Mouse (Mus musculus) G1E-ER4 (cell line): Measurements from ENCODE around the gene Nfe2l1. TPM values are rescaled to one million over a fixed set of nuclear protein-coding genes. Genes with fewer than 3 reads are reported as not detected.

Experiments
- GATA1 ChIP-seq: IDR thresholded peaks from one replicate; pipeline ENCODE4 v1.8.0; 2012; ENCODE audit warnings: low read length, inconsistent platforms
- polyA plus RNA-seq: library from polyadenylated mRNA; stranded (reverse); fragments of >175 nt; gene quantifications from 2 replicates; pipeline ENCODE4 v1.2.3, GENCODE M21; 2012

Nfe2l1 gene
- polyA plus RNA-seq, 1 experiment, result 30.2 TPM

DNA sequence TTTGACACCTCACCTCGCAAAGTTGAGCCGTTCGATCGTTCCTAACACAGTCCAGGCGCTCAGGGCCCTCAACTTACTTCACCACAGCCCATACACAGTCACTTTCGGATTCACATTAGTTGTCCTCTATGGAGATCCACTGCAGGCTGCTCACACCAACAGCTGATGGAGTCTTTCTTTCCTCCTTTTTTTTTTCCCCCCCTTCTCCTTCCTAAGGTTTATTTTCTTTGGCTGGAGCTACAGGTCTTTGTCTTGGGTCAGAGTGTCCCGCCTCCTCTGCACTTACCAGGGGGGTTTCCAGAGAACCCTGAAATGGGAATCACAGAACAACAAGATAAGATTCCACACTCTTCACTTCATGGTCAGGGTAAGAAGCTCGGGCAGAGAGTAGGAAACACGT, 1.9 kb downstream of the Nfe2l1 start:
- TF ChIP-seq GATA1, result no peak

DNA sequence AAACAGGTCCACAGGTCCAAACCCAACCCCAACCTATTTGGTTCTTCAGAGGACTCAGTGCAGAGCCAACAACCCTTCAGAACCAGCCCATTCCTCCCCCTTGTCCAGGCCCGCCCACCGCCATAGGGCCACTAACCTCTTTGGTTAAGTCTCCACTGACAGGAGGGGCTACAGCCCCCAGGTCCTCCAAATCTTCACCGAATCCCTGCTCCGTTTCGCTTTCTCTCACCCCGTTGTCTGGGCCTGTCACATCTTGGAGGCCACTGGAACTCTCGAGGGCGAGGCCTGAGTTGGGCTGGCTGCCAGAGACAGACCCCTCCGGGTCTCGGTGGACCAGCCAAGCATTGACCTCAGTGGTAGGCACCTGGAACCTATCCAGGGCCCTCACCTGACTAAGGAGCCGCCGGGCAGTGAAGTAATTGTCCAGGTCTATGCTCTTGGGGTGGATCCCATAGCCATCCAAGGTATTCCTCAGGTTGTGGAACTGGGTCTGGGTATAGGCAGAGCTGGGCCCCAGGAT, 2.6 kb downstream of the Nfe2l1 start:
- no peak for TF ChIP-seq GATA1

DNA sequence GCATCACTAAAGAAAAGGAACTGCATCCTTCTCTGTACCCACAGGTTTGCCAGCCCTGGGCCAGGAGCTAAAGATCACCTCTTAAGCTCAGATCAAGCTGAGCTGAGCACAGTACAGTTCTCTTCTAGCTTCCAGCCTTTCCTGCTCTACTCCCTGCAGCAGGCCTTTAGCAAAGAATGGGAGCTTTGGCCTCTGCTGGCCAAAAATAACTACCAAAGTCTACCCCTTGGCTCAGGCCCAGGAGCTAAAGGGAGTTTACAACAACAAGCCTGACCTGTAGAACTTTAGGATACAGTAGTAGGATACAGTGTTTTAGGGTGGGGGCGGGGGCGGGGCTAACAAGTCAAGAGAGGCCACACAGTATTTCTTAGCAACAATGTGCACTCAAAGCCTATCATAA, 3.3 kb downstream of the Nfe2l1 start:
- TF ChIP-seq GATA1, result no peak

DNA sequence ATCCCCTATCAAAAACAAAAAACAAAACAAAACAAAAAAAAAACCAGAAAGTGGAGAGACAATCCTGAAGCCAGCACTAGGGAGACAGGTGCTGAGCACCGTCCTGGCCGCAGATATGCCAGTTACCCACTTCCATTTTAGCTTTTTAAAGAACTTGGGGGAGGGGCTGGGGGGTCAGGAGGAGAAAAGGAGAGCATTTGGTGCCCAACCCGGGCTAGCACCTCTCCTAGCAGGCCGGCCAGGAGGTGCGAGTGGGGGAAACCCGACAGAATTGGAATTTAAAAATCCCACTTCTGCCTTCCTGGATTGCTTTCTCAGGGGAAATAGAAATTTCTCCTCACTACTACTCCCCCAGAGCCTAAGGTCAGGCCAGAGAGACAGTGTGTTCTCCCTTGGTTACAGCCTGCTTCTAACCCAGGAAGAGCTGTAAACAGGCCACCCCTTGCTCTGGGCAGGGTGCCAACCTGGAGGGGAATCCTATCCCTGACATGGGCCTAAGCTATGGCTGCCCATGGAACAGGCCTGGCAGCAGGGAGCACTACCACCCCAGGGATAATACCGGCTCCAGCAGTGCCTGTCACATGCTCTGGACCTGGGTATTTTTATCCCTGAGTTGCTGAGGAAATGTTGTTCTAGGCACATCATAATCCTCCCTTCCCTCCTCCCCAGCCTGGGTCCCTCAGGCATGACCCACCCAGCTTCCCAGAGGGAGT, 4.8 kb downstream of the Nfe2l1 start:
- no peak for TF ChIP-seq GATA1

DNA sequence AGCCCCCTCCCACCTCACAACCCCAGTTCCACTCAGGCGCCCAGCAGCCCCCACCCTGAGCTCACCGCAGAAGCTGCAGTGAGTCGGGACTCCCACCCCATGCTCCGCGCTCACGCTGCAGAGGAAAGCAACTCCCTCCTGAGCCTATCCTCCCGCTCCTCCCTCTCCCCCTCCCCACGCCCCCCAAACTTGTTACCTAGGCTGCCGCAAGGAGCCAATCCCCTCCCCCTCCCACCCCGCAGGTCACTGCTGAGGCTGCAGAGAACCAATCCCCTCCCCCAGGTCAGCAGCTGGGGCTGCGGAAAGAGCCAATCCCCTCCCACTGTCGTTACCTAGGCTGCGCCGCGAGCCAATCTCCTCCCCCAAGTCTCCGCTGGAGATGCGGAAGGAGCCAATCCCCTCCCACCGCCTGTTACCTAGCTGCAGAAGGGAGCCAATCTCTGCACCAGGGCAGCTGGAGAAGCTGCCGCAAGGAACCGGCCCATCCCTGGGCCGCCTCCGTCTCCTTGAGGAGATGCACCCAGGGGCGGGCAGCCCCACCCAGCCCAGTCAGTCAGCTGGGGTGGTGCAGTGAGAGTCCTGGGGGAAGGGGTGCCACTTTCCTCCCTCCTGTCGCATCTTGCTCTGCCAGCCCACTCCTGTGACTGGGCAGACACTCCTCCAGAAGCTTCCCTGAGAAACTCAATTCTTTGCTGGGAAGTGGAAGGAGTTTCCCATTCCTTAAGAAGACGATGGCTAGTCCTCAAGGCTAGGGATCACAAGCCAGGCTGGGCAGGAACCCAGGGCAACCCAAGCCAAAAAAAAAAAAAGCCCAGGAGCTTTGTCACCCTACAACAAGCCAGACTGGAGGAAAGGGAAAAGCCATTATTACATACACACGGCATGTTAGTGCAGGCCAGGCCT, 5.6 kb downstream of the Nfe2l1 start:
- TF ChIP-seq GATA1, result no peak

DNA sequence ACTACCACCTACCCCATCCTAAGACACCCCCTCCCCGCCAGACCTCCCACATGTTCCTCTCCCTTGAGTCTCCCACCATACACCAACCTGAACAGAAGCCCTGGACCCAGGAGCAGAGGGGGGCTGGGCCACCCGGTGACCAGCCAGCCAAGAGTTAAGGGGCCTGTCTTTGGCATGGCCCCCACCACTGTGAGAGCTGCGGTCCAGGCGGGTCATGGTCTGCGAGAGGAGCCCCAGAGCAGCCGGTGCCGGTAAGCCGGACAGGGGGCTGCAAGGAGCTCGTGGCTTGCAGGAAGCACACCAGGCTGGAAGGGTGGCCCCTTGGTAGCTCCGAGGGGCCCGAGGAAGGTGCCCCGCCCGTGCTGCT, 6.3 kb downstream of the Nfe2l1 start:
- TF ChIP-seq GATA1, result no peak

DNA sequence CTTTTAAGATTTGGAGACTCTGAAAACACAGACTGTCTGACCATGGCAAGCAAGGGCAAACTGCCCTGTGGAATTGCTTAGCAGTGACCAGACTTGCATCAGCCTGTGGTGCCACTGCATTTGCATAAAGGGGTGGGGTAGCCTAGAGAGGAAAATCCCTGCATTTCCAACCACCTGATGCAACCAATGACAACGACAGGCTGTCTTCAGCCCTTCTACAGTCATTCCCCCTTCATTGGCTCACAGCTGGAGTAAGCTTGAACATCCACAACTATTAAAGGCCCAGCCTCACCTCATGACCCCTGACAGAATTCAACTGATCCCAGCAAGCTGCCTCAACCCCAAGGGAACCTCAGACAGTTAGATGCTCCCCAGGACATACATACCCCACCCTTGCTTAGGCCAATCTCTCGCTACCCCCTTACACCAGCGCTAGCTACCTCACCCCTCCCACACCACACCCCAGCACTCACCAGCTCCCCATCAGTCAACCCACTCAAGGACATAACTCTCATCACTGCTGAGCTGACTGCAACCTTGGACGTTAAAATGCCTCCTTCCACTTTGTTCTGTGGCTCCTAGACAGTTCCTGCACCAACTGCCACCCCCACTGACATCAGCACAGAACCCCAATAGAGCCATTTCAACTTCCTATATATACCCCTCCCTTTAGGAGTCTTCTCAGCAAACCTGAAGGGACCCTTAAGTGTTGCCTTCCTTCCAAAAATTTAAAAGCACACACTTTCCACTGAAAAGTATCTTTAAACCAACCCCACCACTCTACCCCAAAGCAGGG, 6.9 kb downstream of the Nfe2l1 start:
- TF ChIP-seq GATA1, result no peak

DNA sequence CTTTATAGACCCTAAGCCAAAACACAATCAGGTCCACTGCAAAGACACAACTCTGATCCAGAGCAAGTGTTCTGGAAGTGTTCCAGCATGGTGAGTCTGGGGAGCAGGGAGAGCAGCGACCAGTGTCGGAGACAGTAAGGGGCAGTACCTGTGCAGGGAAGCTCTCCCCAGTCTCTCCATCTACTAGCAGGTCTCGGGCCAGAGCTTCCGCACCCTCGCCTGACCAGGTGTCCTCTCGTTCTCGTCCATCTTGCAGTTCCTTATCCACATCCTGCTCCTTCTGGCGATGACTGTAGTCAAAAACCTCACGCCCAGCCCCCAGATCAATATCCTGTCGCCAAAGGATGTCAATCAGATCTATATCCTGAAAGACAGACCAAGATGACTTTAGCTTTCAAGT, 7.8 kb downstream of the Nfe2l1 start:
- TF ChIP-seq GATA1, result no peak

DNA sequence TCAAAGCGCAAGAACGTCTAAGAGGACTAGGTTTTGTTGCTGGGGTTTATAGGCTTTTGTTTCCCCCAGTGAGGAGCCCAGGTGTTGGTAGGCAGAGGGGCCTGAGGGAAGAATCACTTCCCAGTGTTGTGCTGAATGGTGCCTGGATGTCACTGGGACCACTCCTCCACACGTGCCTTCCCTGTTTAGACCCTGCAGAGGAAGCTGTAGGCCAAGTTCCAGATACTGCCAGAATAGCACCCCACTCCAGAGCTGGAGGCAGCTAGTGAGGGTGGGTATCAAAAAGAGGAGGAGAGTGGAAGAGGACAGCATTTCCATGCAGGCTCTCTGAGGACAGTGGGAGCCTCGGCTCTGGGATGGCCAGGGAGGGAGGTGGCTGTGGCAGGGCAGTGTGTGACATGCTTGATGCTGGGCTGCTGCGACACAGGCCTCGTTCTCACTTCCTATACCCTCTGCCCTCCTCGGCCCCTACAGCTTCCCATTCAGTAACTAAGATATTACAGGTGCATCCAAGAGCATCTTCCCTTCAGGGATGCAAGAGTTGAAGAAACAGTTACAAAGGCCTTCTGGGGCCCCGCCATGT, 11.5 kb downstream of the Nfe2l1 start:
- no peak for TF ChIP-seq GATA1

DNA sequence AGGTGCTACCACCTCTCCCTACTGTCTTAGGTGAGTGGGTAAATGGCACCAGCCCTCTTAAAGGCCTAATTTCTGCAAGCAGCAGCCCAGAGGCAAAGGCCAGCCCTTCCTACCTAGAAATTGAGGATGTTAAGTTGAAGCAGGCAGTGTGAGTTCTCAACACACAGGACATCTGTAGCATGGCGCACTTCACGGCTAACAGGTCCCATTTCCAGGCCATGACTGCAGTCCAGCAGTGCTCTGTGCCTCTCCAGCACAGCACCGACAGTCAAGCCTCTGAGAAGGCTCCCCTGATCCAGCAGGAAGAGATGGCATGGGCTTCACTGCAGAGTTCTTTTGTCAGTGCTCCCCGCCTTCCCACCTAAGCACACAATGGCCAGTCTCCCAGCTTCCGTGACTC, 12.8 kb downstream of the Nfe2l1 start:
- TF ChIP-seq GATA1, result no peak

DNA sequence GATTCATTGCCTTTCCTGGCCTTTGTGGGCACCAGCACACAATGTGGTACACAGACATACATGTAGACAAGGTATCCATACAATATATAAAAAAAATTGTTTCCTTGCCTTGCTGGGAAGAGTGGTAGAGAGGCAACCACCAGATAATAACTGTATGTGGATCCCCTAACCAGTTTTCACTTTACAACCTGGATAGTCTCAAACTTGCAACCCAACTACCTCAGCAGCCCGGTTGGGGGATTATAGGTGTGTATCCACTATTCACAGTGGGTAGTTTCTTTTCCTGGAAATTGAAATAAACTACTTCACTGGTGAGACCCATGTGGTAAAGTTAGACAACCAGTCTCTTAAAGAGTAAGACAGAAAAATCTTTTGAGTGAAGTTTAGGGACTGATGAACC, 13.3 kb downstream of the Nfe2l1 start:
- no peak for TF ChIP-seq GATA1

DNA sequence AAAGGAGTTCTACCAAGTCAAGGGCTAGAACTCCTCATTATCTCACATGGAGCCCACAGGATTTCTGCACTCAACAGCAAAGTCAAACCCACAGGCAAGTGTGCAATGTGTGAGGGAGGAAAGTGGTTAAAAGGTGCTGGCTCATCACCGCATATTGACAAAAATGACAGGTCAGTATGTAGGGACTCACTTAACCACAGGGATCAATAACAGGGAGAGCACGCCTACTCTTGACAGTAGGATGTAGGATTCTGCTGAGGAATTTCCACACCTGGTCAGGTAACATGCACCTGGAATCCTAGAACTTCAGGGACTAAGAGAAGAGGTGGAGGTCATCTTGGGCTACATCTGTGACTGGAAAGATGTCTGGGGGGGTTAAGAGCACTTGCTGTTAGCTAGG, 13.9 kb downstream of the Nfe2l1 start:
- TF ChIP-seq GATA1, result no peak

DNA sequence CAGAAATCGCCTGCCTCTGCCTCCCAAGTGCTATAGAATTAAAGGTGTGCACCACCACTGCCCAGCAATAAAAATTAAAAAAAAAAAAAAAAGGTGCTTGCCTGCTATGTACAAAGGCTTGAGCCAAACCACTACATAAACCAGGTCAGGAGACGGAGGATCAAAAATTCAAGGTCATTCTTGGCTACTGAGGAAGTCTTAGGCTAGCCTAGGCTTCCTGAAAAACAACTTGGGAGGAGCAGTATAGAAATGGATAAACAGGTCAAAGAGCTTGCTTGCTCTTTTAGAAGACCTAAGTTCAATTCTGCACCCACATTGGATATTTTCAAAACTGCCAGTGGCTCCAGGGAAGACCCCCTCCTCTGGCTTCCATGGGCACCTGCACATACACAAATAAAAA, 15.3 kb downstream of the Nfe2l1 start:
- no peak for TF ChIP-seq GATA1

DNA sequence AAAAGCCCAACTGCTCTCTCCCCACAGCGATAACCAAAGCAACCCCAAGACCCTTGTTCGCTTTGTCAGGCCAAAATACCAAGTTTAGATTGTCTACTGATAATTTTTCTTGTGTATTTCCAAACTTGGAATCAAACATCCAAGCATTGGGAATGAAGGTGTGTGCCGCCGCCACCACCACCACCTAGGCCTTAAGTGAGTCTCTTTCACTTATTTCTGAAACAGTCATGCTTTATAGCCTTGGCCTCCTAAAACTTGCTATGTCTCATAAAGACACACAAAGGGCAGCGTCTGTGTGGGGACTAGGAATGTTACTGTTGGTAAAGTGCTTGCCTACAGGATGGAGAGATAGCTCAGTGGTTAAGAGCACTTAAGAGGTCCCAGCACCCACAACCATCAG, 15.8 kb downstream of the Nfe2l1 start:
- no peak for TF ChIP-seq GATA1

DNA sequence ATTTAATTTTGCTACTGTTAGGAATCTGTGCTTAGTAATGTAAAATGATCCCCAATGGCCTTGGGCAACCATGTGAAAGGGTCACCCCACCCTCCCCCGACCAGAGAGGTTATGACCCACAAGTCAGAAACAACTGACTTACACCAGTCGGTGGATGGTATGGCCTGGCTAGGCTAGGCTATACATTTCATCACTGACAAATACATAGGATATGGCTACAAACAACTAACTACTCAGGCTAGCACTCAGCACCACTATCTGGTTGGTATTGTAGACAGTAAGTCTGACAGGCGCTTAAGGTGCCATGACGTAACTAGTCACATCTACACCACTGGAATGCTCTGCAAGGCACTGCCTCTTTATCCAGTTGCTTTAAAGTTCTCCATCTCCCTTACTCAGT, 16.3 kb downstream of the Nfe2l1 start:
- TF ChIP-seq GATA1, result no peak
